Mouse (Mus musculus) splenic B cell, adult 2 months (primary cell): ENCODE data around the gene Bbs9.

Experiments used
- DNase-seq: peaks from one replicate; pipeline ENCODE4 v3.0.0-alpha.2; 2011; ENCODE audit warnings: low read depth, low spot score
- H3K27me3 ChIP-seq: 2 replicates; pipeline ENCODE4 v1.6.1; 2012; ENCODE audit warnings: mild to moderate bottlenecking, low read length, moderate library complexity, mixed read lengths; ENCODE audit not compliant: control insufficient read depth, poor library complexity, insufficient read depth, severe bottlenecking
- H3K36me3 ChIP-seq: 2 replicates; pipeline ENCODE4 v1.6.1; 2012; ENCODE audit warnings: mild to moderate bottlenecking, low read length, moderate library complexity, mixed read lengths; ENCODE audit not compliant: control insufficient read depth, poor library complexity, insufficient read depth, severe bottlenecking

Bbs9 gene

DNA sequence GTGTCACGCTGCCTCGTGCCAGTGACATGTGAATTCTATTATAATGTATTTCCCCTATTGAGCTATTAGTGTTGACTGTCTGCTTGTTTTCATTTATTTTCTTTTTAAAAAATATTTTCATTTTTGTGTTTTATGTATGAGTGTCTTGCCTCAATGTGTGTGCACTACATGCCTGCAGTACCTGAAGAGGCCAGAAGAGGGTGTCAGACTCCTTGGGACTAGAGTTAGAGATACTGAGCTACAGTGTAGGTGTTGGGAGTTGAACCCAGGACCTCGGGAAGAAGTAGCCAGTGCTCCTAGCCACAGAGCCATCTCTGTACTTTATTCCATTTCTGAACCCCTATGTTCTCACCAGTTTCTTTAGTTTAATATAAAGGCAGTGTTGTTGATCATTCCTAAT, 176.1 kb downstream of the Bbs9 start:
- H3K27me3 ChIP-seq: no peaks in the 10 kb centered on the region
- H3K36me3 ChIP-seq: no peaks in the 10 kb centered on the region

DNA sequence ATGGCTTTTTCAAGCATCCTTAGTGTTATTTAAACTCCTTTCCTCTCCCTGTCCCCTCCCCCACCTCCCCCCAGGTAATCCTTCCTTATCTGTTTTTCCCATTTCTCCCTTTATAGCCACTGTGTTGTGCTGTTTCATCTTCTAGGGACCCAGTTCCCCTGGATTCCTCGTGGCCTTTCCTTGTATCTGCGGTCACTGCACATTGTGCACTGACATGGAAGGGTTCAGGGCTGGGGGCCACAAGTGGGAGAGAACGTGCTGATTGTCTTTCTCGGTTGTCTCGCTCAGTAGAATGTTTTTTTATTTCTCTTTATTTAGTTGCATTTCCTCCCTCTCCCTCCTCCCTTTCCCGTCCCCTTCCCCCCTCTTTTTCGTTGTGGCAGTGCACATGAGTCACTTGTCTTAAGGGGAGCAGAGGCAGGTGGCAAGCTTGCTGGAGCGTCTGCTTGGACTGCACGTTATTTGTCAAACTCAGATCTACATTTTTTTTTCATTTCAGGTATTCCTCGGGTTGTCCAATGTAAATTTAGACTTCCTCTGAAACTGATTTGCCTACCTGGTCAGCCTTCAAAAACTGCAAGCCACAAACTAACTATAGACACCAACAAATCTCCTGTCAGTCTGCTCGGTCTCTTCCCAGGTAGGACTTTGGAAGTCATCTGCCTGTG, 179.3 kb downstream of the Bbs9 start:
- Histone ChIP-seq H3K27me3 (no peaks in the 10 kb centered on the region), H3K36me3 (no peaks in the 10 kb centered on the region)
- DNase-seq: peak; percentile 39

More for the DNA sequence above, 176.1 kb downstream of the Bbs9 start:
- DNase-seq: peak; percentile 22

DNA sequence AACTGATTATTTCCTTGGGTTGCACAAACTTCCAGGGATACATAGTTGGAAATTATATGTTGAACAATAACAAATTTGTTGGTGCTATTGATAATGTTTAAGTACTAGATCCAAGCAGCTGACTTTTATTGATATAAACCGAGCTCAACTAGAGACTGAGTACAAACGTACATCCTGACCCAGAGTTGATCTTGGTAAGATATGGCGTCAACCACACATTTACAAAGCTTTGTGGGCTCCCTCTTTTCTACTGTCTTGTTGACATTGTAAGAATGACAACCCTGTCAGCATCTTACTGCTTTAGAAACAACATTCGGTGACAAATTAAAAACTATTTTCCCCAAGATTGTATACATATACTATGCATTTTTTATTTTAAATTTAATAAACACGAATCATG, 181.7 kb downstream of the Bbs9 start:
- no peaks in the 10 kb centered on the region for H3K27me3 ChIP-seq
- no peak for DNase-seq
- no peaks in the 10 kb centered on the region for H3K36me3 ChIP-seq

DNA sequence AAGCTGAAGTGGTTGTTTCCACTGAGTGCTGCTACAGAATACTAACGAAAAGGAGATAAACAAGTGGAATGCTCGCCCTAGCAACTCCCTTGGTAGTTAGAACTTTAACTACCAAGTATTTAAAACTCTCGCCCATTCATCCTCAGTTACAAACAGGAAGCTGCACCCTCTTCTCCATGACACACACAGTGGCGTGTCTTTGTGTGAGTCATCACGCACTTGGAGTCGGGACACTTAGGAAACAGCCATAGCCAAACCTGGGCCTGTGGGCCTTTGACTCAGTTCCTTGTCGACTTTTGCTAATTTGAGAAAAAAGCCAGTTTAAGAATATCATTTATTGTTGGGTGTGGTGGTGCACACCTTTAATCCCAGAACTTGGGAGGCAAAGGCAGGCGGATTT, 189.6 kb downstream of the Bbs9 start:
- no peak for DNase-seq
- H3K36me3 ChIP-seq: 0 out of 2 replicates have a peak, but pooled peaks cover 2% of the 10 kb centered on the region
- no peaks in the 10 kb centered on the region for H3K27me3 ChIP-seq

DNA sequence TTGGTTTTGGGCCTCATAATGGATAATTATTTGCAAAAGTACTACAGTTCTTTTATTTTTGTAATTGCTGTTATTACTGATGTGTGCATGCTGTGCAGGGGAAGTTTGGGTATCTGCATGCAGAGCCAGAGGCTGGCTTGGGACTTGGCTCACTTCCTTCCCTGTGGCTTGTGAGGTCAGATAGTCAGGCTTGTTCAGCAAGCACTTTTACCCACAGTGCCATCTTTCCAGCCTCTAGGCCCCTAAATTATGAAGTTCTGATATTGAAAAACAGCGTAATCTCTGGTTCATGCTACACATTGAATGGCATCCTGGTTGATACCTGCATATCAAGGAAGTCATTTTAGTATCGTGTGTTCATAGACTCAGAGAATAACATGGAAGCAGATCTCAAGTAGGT, 197.4 kb downstream of the Bbs9 start:
- no peak for DNase-seq
- Histone ChIP-seq H3K27me3 (no peaks in the 10 kb centered on the region), H3K36me3 (peaks cover 3% of the 10 kb centered on the region; the same call in 1 of the 2 replicates)

DNA sequence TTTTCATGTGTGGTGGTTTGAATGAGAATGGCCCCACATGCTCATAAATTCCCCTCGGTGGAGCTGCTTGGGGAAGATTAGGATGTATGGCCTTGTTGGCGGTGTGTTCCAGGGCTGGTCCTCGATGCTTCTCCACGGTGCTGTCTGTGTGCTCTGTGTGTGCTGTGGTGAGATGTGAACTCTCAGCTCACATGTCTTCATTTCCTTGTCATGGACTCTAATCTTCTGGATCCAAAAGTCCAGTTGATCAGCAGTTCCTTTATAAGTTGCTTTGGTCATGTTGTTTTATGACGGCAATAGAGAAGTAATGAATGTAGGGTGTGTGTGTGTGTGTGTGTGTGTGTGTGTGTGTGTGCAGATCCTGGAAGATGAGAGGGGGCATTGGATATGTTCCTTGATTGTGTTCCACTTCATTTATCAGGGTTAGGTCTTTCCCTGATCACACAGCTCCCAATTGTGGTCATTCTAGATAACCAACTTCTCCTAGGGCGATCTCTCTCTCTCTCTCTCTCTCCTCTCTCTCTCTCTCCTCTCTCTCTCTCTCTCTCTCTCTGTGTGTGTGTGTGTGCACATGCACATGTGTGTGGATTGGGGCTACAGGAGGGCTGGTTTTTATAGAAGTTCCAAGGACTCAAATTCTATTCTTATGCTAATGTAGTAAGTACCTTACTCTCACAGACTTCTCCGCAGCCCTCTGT, 201.8 kb downstream of the Bbs9 start:
- DNase-seq: no peak
- Histone ChIP-seq H3K27me3 (no peaks in the 10 kb centered on the region), H3K36me3 (no peaks in the 10 kb centered on the region)

DNA sequence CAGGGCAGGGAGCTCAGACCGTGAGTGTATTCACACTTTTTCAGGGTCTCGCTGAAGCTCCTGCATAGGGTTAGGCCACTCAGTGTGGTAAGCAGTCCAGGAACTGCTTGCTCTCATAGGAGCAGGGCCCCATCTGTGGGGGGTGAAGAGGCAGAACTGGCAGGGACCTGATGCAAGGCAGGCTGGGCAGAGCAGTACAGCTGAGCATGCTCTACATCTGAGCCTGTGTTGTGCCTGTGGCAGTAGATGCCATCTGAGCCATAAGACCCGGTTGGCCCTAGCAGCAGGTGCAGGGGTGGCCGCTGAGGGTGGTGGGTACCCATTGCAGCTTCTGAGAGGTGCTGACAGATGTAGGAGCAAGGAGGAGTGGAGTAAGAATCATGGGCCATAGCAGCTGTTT, 202.5 kb downstream of the Bbs9 start:
- DNase-seq: no peak
- Histone ChIP-seq H3K36me3 (no peaks in the 10 kb centered on the region), H3K27me3 (no peaks in the 10 kb centered on the region)

DNA sequence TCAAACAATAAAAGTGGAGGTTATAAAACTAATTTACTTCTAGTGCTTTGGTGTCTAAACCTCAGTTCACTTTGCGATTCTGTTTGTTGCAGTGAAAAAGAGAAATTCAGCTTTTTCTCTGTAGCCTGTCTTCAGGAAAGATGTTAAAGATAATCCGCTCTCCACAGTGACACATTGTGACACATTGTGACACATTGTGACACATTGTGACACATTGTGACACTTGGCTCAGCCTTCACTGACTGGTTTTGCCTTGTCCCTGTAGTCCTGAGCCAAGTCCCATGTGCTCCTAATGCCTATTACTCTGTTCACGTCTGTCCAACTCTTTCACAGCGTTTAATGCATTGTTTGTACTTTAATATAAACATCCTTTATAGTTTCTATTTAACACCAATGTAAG, 203.0 kb downstream of the Bbs9 start:
- Histone ChIP-seq H3K27me3 (no peaks in the 10 kb centered on the region), H3K36me3 (no peaks in the 10 kb centered on the region)
- DNase-seq: no peak

DNA sequence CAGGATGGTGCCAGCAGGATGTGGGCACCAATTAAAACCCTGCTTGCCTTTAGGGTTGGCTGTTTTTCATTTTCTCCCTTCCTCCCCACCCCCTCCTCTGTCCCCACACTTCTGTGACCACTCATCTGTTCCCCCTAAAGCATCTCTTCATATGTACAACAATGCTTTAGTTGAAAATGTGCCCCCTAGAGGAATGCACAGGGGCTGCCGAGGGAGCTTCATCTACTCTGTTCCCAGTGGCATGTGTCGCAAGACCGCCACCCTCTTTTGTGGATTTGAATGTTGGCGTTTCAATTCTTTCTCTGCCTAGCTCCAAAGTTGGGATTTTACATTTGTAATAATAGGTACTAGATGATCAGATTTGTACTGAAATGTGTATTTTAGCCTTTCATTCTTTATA, 204.0 kb downstream of the Bbs9 start:
- Histone ChIP-seq H3K27me3 (no peaks in the 10 kb centered on the region), H3K36me3 (no peaks in the 10 kb centered on the region)
- DNase-seq: peak; percentile 14

DNA sequence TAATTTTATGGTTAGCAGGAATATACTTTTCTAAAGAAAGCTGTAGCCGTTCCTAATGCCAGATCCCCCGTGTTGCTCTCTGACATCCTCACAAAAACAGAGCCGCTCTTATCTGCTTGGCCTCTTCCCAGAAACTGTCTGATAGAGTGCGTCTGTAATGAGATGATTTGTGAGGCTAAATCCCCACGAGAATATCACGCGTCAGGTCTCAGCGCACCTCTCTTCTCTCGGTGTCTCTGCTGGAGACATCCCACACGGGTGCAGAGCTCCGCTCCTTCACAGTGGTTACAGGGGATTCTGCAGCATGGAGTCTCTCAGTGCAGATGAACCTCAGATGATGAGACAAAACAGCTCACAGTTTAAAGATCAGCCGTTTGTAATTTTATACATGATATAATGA, 204.5 kb downstream of the Bbs9 start:
- Histone ChIP-seq H3K36me3 (no peaks in the 10 kb centered on the region), H3K27me3 (no peaks in the 10 kb centered on the region)
- no peak for DNase-seq

DNA sequence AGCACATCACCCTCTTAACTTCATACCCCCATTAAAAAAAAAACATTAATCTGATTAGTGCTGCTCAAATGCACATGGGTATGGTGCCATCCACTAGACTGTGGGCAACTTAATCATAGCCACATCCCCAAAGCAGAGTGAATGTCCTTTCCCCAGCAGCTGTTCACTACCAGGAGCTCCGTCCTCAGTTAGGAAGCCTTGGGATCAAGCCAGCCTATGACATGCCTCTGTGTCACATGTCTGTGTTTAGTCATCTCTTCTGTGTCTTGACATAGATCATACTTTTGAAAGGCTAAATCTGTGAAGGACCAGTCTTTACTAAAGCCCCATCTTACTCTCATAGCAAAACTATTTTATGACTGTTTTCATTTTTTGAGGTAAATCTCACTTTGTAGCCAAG, 205.0 kb downstream of the Bbs9 start:
- H3K27me3 ChIP-seq: no peaks in the 10 kb centered on the region
- no peaks in the 10 kb centered on the region for H3K36me3 ChIP-seq
- no peak for DNase-seq

DNA sequence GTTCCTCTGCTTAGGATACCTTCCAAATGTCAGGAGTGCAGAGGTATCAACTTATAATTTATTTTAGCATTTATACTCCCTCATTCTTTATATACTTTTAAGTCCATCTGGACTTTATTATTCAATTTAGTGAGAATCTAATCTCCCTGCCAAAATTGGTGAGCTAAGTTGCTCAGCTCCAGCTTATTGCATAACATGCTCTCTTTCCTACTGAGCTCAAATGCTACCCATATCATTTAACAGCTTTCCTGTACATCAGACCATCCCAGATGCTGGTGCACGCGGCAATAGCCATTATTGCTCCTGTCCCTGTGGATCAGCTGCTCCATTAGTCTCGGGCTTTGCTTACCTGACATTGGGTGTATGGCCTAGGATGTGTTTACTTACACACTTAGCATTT, 208.3 kb downstream of the Bbs9 start:
- Histone ChIP-seq H3K27me3 (no peaks in the 10 kb centered on the region), H3K36me3 (no peaks in the 10 kb centered on the region)
- no peak for DNase-seq

DNA sequence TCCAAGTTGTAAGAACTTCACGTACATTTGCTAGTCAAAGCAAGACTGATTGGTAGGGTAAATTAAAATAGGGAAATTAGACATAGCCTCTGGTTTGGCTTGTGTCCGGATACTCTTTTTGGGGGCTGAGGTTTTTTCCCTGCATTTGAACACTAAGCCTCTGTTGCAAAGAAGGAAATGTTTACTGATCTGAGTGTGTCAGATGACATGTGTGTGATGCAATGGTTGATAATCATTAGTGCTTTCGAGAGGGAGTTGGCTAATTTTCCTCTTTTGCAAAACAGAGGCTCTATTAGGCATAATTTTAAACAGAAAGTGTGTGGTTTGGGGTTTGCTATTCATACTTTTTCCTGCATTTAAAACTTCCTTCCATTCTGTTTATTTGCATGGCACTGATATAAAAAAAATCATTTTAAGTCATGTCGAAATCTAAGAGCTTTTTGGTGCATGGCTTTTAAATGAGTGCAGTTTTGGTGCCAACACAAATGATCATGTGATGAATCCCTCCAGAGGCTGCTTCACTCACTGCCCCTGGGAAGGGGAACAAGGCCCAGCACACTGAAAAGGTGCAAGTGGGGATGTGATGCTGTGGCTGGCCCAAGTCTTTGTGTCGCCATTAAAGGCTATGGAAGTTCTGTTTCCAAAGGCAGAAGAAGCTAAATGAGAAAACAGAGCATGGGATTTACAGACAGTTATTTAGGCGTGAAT, 211.4 kb downstream of the Bbs9 start:
- no peaks in the 10 kb centered on the region for H3K36me3 ChIP-seq
- no peak for DNase-seq
- no peaks in the 10 kb centered on the region for H3K27me3 ChIP-seq

DNA sequence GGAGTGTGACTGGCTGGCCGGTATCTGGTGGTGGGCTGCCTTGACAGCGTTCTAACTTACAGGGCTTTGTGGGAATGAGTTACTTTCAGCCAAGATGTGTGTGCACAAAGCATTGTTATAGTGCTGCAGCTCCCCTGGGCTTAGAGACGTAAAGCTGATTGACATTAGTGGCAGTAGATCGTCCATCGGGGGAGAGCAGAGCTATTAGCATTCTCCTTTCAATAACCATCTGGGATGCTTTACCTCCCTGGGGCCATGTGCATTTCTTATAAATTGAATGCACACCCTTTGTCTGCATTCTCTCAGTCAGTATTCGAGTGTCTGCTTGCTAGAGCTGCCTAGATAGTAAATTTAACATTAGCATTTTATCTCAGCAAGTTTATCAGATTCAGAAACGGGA, 214.7 kb downstream of the Bbs9 start:
- H3K36me3 ChIP-seq: no peaks in the 10 kb centered on the region
- no peak for DNase-seq
- no peaks in the 10 kb centered on the region for H3K27me3 ChIP-seq

DNA sequence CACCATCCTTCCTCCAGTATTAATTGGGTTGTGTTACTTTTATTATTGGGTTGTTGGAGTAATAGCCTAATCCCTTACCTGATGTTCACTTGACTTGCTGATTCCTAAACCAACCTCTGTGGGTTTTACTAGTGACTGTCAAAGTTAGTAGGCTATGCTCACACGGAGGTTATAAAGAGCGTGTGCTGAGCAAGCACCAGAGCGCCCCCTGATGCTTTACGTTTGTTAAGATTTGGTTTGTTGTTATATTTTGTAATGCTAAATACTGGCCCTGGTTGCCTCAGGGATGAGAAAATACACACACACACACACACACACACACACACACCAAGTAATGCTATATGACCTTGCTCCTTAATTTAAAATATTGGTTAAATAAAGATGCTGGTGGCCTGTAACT, 219.9 kb downstream of the Bbs9 start:
- peak; percentile 34 for DNase-seq
- no peaks in the 10 kb centered on the region for H3K27me3 ChIP-seq
- no peaks in the 10 kb centered on the region for H3K36me3 ChIP-seq
